Mouse (Mus musculus) urinary bladder, adult 18-20 months (tissue): Measurements from ENCODE around the gene S100a5.

Experiments
- DNase-seq, 2 experiments: peaks; one replicate each; pipeline ENCODE4 v3.0.0; 2022; ENCODE audit warnings: low spot score in 2 of 2, mixed read lengths in 2 of 2

Gene S100a5

DNA sequence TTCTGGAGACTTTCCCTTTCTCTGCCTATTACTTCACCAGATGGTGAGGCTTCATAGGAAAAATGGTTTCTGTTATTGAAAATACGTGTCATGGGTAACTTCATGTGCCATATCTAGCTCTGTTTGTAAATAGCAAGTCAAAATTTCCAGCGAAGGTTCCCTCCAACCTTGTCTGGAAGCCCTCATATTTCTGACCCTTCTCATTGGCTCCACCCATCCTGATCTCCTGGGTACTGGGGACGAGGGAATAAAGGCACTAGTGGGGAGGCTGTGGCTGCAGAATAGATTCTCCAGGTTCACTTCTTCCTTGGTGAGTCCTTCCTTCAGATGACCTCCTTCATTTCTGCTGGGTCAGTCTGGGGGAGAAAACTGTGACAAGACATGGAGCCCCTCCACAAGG is at the start of gene S100a5:
Gene S100a5, plus strand, starts transcription at position 301 of the 400 bp plus-strand sequence.
- DNase-seq = peak in 1 of 2 experiments; percentile 1

- no peak for DNase-seq
Observed at GRCm38 (mm10) chr3:90560008-90560628, 48.2 kb upstream of the S100a5 start, which contains the start of gene S100a3. Gene S100a3 (plus strand): TSS chr3:90560578.

GRCm38 (mm10) chr3:90574691-90575090 is 33.6 kb upstream of the S100a5 start:
- peak in 1 of 2 experiments; percentile 33 for DNase-seq

DNA sequence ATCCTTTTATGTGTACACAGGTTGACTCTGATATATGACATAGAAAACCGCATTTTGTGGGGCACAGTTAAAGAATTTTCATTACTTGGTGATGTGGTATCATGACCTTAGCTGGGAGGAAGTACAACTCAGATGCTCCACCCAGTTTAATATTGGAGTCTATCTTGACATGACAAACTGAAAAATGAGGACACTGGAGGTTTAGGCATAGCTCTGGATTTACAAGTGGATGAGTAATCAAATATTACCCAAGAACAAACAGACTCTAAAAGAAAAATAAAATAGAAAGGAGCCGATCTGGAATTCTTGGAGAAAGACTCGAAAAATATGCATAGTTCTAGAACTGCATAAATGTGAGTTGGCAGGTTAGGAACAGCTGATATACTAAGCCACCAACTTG is 33.0 kb upstream of the S100a5 start:
- DNase-seq = no peak

- no peak for DNase-seq
Observed at GRCm38 (mm10) chr3:90576351-90577001, 31.8 kb upstream of the S100a5 start.

DNA sequence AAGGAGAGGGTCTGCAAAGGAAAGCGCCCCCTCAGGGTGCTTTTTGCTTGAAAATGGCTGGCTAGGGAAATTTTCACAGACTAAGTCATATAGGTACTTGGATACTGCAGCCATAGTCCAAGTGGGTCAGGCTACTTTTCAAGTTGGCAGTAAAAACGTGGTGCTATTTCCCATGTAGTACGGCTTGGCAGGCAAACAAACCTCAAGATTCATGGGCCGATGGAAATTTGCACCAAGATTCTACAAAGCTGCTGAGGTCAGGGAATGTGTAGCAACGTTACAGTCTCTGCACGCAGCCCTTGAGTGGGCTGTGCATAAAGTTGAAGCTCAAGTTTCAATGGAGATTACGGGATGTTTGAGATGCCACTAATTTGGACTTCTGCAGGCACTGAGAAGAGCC is 28.9 kb upstream of the S100a5 start:
- DNase-seq = no peak

- no peak for DNase-seq
Observed at GRCm38 (mm10) chr3:90581141-90581540, 27.2 kb upstream of the S100a5 start.

DNA sequence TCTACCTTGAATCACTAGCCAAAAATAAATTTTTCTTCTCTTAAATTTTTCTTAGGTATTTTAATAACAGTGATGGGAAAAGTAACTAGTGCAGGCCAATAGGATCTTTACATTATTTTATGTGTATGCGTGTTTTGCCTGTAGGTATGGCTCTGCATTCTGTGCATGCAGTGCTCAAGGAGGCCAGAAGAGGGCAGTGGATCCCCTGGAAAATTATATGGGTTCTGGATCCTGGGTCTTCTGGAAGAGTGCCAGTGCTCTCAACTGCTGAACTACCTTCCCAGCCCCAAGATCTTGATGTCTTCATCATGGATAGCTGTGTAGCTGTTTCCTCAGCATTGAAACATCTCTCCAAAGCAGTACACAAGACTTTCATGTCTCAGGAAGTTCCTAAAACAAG is 26.2 kb upstream of the S100a5 start:
- no peak for DNase-seq

- no peak for DNase-seq
Observed at GRCm38 (mm10) chr3:90582556-90582955, 25.8 kb upstream of the S100a5 start.

GRCm38 (mm10) chr3:90583893-90584292 is 24.4 kb upstream of the S100a5 start:
- no peak for DNase-seq

DNA sequence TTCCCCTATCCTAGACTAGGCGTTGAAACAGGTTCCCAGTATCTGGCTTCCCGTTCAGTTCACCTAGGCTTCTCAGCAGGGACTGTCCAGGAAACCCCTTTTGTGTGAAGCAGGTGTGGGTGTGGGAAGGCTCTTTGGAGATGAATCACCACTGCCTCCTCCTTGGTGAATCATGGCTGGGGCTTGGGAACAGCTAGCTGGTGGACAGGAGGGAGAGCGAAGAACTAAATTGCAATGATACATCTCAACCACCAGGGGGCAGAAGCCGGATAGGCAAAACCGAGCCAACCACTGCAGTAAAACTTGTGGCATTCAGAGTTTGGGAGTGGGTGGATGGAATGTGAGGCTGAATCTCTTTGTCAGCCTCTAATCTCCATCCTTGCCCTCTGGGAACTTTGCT is 22.7 kb upstream of the S100a5 start:
- DNase-seq = peak in 1 of 2 experiments; percentile 79

- DNase-seq = peak in 1 of 2 experiments; percentile 45
Observed at GRCm38 (mm10) chr3:90586016-90586643, 22.2 kb upstream of the S100a5 start.

DNA sequence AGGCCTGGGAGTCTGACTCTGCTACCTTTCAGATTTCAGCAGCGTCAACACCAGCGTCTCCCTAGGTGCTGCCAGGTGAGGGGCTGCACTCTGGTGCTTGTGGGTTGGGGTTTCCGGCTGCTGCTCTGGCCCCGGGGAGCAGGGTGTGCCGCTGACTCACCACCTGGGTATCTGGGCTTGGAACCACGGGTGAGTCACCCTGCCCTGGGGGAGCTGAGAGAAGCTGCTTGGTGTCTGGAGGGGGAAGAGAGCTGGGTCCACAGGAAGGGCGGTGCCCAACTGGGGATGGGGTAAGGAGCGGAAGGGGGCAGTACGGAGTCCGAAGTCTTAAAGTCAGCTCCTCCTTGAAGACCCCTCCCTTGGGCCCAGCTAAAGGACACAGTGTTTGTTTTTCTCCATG is 21.4 kb upstream of the S100a5 start:
- peak; percentile 86 to 95 for DNase-seq

DNA sequence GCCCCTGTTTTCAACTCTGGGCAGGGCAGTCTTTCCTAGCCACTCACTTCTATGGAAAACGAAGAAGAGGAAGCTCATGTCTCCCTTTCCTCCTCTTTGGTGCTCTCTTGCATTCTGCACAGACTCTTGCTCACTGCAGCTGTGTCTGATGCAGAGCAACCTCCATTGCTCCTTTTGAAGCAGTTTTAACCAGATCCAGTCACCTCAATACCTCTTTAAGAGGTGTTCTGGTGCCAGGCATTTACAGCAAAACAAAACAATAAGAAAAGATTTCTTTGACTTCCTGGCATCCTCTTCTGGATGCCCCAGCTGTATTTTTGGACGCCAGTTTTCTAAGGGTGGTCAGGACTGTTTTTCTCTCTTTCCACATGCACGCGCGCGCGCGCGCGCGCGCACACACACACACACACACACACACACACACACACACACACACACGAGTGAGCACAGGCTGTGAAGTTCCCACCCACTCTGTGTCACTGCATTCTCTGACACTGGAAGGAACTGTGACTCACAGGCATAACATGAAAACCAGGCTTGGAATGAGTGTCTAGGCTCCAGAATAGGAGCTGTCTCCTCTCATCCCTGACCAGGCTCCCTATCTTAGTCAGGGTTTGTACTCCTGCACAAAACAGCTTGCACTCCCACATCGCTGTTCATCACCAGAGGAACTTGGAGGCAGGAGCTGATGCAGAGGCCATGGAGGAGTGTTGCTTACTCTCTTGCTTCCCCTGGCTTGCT is 20.8 kb upstream of the S100a5 start:
- peak in 1 of 2 experiments; percentile 21 for DNase-seq

- DNase-seq = no peak
Observed at GRCm38 (mm10) chr3:90589390-90589789, 18.9 kb upstream of the S100a5 start.

GRCm38 (mm10) chr3:90589947-90590346 is 18.4 kb upstream of the S100a5 start, which contains the start of gene S100a2:
Gene S100a2 (plus strand): TSS chr3:90590247.
- DNase-seq = no peak

DNA sequence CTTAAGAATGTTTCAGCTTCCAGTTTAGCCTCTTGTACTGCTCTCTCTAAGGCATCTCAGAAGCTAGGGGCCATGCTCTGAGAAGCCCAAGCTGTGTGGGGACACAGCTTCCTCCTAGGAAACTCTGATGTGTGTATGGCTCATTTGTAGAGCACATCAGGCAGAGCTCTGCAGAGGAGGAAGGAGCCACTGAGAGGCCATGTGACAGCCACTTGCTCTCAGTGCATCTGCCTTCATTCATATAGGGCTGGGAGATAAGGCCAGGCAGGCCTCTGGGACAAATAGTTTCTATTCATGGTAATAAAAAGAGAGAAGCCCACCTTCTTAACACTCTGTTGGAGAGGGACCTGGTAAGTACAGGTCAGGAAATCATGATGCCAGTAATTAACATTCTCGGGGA is 13.9 kb upstream of the S100a5 start:
- no peak for DNase-seq

- DNase-seq = no peak
Observed at GRCm38 (mm10) chr3:90595556-90595955, 12.8 kb upstream of the S100a5 start.

DNA sequence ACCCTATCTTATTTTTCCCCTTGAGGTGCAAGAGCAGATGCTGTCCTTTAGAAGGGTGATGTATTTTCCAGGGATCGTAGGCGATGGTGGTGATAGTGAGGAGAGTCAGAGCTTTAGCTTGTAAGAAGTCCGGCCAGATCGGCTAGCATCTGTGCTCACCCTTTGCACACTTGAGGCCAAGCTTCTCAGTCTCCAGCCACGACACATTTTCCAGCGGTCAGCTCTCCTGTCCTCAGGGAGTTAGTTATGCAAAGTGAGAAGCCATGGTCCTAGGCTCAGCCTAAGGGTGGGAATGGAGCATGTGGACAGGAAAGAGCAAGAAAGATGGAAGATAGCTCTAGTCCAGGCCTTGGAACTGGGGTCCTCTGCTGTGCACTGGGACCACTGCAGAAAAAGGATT is 11.5 kb upstream of the S100a5 start:
- DNase-seq = peak in 1 of 2 experiments; percentile 17

- peak in 1 of 2 experiments; percentile 16 for DNase-seq
Observed at GRCm38 (mm10) chr3:90597736-90598135, 10.6 kb upstream of the S100a5 start.

DNA sequence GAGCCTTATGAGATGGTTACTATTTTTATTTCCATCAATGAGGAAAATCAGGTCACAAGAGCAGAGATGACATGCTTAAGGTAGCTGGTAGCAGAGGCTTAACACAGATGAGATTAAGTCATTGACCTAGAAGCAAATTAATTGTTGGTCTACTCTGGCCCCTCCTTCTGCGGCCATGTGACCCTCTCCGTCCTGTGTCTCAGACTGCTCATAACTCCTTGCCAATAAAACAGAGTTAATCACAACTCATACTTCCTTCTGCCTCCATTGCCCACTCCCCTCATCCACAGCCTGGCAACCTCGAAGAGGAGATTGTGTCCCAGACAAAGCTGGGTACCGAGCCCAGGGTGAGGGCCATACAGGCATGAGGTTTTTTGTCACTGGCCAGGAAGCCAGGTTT is 10.1 kb upstream of the S100a5 start:
- peak in 1 of 2 experiments; percentile 20 for DNase-seq

DNA sequence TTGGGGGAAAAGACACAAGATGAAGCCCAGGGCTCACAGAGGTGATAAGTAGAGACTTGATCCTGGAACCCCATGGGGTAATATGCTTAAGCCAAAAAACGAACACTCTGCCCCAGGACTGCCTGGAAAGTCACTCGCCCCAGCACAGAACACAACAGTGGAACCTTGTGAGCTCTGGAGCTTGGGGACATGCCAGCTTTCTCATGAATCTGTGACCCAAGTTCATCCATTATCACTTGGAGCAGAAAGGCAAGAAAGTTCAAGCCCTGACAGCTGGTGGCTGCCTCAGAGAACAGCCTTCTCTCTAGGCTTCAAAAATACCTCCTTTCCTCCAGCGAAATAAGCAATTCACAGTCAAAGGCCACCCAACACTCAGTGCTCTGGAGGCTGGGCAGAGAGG is 8.9 kb upstream of the S100a5 start:
- no peak for DNase-seq
